Mouse (Mus musculus): ENCODE results near the gene Zfp524.

Gene Zfp524

DNA sequence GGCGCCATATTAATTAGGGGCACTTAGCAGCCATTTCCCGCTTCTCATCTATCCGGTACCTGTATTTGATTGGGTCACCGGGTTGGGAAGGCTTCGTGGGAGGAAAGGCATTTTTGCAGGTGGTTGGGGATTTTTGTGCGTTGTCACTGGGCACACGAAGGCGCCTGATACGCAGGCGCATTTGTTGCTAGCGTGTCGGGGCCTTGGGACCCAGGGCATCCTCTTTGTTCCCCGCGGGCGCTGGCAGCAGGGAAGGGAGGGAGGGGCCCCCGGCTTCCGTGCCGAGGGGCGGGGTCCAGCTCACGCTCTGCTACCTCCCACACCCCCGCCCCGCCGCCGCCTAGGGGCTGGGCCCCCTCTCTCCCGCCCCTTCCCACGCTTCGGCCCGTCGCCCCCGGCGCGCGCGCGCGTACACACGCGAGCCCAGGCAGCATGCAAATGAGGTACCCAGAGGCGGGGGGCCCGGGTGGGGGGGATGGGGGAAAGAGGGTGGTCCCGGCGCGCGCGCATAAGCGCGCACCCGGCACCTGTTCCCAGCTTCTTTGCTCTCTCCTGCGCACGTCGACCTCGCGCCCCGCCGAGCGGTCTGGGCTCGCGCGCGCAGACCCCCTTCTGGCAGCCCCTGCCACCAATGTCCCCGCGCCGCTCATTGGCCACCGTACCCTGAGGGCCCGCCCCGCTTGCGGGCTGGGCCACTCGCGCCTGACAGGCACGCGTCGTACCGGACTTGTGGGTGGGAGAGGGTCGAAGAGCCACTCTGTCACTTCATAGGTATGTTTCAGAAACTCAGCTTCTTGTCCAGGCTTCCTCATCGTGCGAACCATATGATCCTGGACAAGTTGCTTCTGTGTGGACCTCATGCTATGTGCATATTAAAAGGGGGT lies 1.1 kb downstream of the Zfp524 start, which contains the start of gene Gm44973:
Gene Gm44973, plus strand, starts transcription at position 379 of the 884 bp plus-strand sequence.
- in situ Hi-C loops (cut with MboI, MseI) = loop anchor here (5.0 to 10.0 kb wide), 3 partner anchors 98 to 1311 kb away; partner anchors contain the start of genes Rps9 (in 1 of the 2), Zfp628 (in 1 of the 2) and Zfp787 (in 1 of the 2)

DNA sequence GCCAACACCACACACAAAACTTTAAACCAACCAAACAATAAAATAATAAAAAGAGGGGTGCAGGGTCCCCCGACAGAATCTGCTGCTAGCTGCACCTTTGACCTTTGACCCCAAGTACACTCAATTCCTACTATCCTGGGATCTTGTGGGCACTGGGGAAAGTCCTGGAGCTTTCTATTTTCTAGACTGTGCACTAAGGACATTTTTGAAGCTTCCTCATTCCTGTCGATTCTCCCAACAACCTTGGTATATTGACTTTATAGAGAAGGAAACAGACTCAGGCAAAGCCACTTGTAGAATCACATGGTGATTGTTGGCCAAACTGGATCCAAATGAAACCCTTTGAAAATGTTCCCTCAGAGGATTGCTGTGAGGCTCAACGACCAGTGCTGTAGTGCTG lies 1.8 kb downstream of the Zfp524 start:
- in situ Hi-C loops (cut with MboI, MseI) = loop anchor here (5.0 to 10.0 kb wide), 3 partner anchors 99 to 1311 kb away; partner anchors contain the start of genes Rps9 (in 1 of the 2), Zfp628 (in 1 of the 2) and Zfp787 (in 1 of the 2)

DNA sequence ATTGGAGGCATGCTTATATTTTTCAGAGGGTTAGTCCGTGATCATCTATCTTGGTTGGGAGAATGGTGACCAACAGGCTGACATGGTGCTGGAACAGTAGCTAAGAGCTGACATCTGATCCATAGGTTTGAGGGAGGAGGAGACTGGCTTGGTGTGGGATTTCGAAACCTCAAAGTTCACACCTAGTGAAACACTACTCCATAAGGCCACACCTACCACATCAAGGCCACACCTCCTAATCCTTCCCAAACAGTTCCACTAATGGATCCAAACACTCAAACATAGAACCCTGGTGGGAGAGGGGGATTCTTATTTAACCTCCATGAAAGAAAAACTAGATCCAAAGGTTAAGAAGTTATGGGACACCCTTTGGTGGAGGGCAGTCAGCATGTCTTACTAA lies 2.7 kb downstream of the Zfp524 start:
- in situ Hi-C loops (cut with MboI, MseI) = loop anchor here (5.0 to 10.0 kb wide), 3 partner anchors 100 to 1312 kb away; partner anchors contain the start of genes Rps9 (in 1 of the 2), Zfp628 (in 1 of the 2) and Zfp787 (in 1 of the 2)

DNA sequence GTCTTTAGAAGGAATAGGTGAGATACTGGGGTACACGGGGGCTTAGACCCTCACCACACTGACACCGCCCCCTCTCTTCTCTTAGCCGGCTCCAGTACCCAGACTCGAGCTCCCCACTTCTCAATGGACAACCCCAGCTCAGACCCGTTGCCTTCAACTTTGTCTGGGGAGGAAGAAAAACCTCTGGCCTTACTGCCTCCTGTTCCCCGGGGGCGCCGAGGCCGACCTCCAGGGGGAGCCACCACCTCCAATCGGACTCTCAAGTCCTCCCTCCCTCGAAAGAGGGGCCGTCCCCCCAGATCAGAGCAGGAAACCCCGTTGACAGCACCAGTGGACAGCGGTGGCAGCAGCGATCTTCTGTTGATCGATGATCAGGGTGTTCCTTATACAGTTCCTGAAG lies 3.1 kb downstream of the Zfp524 start:
- in situ Hi-C loops (cut with MboI, MseI) = loop anchor here (5.0 to 10.0 kb wide), 3 partner anchors 100 to 1313 kb away; partner anchors contain the start of genes Rps9 (in 1 of the 2), Zfp628 (in 1 of the 2) and Zfp787 (in 1 of the 2)

DNA sequence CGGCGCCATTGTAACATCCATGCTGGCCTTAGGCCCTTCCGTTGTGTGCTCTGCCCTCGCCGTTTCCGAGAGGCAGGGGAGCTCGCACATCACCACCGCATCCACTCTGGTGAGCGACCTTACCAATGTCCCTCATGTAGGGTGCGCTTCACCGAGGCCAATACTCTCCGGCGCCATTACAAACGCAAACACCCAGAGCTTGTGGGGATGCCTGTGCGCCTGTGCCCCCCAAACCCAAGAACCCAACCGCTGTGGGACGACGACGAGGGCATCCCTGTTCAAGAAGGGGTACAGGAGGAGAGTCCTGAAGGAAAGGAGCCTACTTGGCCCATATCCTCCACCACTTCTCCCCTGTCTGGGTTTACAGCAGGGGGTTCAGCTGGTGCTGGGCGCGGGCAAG lies 3.7 kb downstream of the Zfp524 start:
- in situ Hi-C loops (cut with MboI, MseI) = loop anchor here (5.0 to 10.0 kb wide), 3 partner anchors 101 to 1313 kb away; partner anchors contain the start of genes Rps9 (in 1 of the 2), Zfp628 (in 1 of the 2) and Zfp787 (in 1 of the 2)

DNA sequence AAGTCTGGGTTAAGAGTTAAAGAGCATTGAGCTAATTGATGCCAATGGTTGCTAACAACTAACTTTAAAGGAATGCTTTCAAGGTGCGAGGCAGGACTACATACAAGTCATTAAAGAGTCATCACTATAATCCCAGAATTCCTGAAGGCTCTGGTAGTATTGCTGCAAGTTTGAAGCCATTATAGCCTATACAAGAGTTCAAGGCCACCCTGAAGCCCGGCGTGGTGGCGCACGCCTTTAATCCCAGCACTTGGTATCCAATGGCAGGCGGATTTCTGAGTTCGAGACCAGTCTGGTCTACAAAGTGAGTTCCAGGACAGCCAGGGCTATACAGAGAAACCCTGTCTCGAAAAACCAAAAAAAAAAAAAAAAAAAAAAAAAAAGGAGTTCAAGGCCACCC lies 5.4 kb downstream of the Zfp524 start:
- in situ Hi-C loops (cut with MboI, MseI) = loop anchor here (5.0 to 10.0 kb wide), 3 partner anchors 102 to 1315 kb away; partner anchors contain the start of genes Rps9 (in 1 of the 2), Zfp628 (in 1 of the 2) and Zfp787 (in 1 of the 2)

DNA sequence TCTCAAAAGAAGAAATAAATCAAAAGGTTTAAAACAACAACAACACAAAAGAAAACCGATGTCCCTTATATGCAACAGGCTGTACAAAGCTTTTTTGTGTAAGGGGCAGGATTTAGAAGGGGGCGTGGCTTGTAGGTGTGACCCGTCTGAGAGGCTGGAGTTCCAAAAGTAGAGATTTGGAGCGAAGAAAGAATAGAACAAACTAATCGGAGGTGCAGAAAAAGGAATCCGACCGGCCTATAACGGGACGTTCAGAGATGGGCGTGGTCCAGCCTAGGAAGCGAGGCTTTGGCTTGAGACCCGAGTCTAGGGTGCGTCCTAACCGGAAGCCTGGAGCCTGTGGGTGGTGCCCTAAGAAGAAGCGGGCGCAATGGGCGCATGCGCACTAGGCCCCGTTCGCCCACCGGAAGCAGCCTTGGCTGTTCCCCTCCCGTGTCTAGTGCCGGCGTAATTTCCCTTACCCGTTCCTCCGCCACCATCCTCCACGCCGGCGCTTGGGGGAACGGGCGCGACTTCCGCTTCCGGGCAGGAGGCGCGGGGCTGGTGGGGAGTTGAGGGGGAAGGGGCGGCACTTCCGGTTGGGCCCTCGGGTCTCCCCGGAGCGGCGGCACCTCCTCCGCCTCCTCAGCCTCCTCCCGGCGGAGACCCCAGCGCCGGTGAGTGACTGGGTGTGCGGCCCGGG lies 5.9 kb downstream of the Zfp524 start, which contains the start of the genes Zfp865 and Ccdc106:
Gene Zfp865, plus strand, starts transcription at position 377 of the 682 bp plus-strand sequence.
Gene Ccdc106, plus strand, starts transcription at position 554 of the 682 bp plus-strand sequence.
- in situ Hi-C loops (cut with MboI, MseI) = loop anchor here (5.0 to 10.0 kb wide), 3 partner anchors 103 to 1315 kb away; partner anchors contain the start of genes Rps9 (in 1 of the 2), Zfp628 (in 1 of the 2) and Zfp787 (in 1 of the 2)

DNA sequence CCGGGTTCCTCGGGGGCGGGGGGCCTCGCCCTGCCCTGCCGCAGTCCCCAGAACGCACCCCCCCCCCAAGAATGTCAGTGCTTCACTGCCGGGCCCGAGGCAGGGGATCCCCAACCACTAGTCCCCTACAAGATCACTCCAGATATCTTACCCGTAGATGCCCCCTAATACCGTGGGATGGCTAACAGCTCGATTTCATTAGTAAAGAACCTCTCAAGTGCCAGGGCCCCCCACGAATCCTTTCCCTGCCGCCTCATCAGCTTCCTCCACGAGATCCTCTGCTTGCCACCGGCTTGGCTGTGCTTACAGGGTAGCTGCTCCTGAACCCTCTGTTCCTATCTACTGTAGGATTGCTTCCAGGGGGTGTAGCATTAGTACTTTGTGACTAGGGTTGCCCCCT lies 6.5 kb downstream of the Zfp524 start:
- in situ Hi-C loops (cut with MboI, MseI) = no loop called here

DNA sequence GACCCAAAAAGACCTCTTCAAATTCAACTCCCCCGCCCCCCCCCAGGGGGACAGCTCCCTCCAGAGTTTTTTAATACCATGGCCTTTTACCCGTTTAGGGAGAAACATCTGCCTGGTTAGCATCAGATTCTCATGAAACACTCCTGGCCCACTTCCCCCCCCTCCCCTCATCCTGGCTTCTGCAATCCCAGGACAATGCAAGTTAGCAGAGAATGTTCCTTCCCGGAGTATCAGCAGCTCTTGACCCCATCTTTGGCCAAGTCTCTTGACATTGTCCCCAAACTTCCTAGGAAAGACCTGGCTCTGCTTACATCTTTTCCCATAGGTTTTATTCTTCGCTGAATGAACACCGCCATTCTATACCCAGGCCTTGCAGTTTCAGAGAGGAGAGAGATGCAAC lies 7.0 kb downstream of the Zfp524 start:
- in situ Hi-C loops (cut with MboI, MseI) = no loop called here

DNA sequence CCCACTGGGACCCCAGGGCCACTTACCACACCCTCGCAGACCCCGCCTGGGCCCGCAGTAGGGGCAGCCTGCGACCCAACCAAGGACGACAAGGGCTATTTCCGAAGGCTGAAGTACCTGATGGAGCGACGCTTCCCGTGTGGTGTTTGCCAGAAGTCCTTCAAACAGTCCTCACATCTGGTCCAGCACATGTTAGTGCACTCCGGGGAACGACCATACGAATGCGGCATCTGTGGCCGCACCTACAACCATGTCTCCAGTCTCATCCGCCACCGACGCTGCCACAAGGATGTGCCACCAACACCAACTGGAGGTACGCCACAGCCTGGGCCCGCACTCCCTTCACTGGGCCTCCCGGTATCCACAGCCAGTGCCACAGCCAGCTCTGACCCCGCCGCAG lies 15.3 kb downstream of the Zfp524 start:
- in situ Hi-C loops (cut with MboI, MseI) = no loop called here

DNA sequence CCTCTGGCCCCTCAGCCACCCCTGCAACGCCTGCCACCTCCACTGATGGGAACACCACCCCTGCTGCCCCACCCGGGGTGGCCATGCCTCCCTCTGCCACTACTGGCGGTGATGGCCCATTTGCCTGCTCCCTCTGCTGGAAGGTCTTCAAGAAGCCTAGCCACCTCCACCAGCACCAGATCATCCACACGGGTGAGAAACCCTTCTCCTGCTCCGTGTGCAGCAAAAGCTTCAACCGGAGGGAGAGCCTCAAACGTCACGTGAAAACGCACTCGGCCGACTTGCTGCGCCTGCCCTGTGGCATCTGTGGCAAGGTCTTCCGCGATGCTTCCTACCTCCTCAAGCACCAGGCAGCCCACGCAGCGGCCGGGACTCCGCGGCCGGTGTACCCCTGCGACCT lies 15.7 kb downstream of the Zfp524 start:
- in situ Hi-C loops (cut with MboI, MseI) = no loop called here

DNA sequence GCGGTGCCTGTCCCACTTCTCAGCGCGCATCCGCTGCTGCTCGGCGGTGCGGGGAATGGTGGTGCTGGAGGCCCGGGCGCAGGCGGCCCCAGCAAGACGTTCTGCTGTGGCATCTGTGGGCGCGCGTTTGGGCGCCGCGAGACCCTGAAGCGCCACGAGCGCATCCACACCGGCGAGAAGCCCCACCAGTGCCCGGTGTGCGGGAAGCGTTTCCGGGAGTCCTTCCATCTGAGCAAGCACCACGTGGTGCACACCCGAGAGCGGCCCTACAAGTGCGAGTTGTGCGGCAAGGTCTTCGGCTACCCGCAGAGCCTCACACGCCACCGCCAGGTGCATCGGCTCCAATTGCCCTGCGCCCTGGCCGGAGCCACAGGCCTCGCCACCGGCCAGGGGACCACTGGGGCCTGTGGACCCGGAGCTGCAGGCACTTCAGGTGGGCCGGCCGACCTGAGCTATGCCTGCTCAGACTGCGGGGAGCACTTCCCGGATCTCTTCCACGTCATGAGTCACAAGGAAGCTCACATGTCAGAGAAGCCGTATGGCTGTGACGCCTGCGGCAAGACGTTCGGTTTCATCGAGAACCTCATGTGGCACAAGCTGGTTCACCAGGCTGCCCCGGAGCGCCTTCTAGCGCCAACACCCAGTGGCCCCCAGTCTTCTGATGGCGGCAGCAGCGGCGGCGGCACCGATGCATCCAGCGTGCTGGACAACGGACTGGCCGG lies 16.5 kb downstream of the Zfp524 start:
- in situ Hi-C loops (cut with MboI, MseI) = no loop called here

DNA sequence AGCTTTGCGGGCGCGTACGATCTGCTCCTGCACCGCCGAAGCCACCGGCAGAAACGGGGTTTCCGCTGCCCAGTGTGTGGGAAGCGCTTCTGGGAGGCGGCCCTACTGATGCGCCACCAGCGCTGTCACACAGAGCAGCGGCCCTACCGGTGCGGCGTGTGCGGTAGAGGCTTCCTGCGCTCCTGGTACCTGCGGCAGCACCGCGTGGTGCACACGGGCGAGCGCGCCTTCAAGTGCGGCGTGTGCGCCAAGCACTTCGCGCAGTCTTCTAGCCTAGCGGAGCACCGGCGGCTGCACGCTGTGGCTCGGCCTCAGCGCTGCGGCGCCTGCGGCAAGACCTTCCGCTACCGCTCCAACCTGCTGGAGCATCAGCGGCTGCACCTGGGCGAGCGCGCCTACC lies 17.3 kb downstream of the Zfp524 start:
- in situ Hi-C loops (cut with MboI, MseI) = no loop called here

DNA sequence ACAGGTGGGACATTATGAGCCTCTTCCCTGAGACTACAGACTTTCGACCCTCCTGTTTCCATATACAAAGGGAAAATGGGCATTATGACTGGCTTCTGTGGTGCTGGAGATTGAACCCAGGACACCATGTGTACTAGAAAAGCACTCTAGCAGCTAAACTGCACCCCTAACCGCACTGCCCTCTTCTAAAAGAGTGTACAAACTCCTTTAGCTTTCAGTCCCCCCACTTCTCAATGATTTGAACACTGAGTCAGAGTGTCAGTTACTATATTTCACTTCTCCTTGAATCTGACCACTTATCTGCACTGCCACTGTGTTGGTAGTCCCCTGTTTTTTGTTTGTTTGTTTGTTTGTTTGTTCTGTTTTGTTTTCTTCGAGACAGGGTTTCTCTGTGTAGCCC lies 19.6 kb downstream of the Zfp524 start, which contains the start of gene 4632433K11Rik:
Gene 4632433K11Rik, plus strand, starts transcription at position 301 of the 400 bp plus-strand sequence.
- in situ Hi-C loops (cut with MboI, MseI) = no loop called here

DNA sequence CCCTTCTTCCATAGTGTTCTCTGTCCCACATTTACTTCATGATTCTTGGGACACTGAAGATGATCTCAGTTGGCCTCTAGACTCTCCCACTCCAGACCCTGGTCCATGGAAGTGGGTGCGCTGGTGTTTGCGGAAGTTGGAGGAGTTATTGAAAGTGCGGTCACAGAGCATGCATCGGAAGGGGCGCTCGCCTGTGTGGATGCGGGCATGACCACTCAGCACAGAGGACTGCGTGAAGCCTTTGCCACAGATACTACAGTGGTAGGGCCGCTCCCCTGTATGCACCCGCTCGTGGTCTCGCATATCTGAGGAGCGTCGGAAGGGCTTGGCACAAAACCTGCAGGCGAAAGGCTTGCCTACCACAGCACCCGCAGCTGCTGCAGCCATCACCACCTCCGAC lies 21.4 kb downstream of the Zfp524 start:
- in situ Hi-C loops (cut with MboI, MseI) = no loop called here

DNA sequence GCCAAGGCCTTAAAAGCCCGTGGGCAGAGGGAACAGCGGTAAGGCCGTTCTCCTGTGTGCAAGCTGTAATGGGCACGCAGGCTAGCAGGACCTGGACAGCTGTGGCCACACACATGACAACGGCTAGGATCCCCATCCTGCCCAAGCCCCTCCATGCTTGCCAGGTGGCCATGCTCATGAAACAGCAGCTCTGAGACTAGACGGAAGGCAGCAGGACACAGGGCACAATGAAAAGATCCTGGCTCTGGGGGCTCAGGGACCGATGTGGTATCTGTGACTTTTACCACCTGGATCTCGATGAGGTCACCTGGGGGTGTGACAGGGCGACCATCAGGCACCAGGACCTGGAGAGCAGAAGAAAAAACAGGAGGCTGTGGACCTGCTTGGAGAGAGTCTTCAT lies 21.9 kb downstream of the Zfp524 start:
- in situ Hi-C loops (cut with MboI, MseI) = no loop called here

DNA sequence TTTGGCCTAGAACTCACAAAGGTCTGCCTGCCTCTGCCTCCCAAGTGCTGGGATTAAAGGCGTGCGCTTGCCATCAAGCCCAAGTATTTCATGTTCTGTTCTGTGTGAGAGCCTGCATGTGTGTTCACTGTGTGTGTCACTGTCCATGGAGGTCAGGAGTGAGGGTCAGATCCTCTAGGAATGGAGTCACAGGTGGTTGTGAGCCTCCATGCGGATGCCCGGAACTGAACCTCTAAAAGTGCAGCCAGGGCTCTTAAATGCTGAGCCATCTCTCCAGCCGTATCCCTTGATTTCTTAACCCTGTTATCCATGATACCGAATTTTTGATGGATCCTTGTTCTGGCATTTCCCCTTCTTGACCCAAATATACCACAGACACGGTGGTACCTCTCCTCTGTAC lies 22.8 kb downstream of the Zfp524 start:
- in situ Hi-C loops (cut with MboI, MseI) = no loop called here

DNA sequence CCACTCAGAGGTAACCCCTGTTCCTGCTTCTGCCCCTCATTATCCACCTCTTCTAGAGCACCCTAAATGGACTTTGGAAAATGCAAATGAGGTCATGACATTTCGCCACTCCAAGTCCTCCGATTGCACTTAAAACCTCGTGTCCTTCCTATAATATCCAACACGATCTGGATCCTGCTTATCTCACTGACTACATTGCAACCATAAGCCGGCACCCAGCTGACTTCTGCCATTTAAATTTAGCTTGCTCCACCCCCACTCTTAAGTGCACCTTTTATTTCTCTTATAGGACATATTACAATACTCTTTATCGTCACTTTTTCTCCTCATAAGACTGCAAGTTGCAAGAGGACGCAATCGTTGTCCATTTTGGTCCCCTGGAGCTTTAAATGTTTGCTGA lies 23.3 kb downstream of the Zfp524 start:
- in situ Hi-C loops (cut with MboI, MseI) = no loop called here

DNA sequence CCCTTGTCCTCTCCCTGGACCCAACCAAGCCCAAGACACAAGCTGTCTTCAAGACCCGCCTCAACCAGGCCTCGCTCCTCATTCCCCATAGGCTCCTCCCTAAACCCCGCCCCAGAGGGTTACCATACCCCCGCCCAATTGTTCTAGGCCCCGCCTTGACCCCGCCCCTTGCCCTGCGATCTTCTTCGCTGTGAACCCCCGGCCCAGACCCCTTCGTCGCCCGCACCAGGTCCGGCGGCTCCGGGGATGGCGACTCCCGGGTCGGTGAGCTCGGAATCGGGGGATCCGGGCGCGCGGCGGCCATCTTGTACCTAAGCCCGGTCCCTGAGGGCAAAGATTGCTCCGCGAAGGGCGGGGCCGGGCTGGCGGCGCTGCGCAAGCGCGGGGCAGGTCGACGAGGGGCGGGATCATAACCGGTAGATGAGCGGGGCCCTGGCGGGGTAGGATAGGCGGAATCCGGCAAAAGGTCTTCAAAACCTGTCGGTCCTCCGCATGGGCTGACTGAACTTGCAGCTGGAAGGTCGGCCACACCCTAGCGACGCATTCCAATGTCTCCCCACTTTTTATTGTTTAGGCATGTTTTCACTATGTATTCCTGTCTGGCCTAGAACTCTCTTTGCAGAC lies 24.0 kb downstream of the Zfp524 start, which contains the start of gene Zfp784:
Gene Zfp784, minus strand, starts transcription at position 338 of the 624 bp plus-strand sequence.
- in situ Hi-C loops (cut with MboI, MseI) = no loop called here

DNA sequence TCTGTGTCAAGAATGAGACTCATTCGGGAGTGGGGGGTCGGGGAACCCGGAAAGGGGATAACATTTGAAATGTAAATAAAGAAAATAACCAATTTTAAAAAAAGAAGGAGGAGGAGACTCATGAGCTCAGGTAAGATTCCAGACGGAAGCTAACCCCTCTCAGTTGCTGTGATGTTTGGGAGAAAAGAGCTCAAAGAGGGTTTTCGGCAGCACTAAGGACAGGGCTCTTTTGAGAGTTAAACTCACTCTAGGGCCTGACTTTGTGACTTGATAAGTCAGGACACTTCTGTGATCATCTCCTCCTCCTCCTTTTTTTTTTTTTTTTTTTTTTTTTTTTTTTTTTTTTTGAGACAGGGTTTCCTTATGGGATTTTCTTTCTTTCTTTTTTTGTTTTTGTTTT lies 24.7 kb downstream of the Zfp524 start:
- in situ Hi-C loops (cut with MboI, MseI) = no loop called here

Data from T-helper 17 cell (primary cell).